Mouse (Mus musculus): Measurements from ENCODE around the gene Ddx31. TPM values are rescaled to one million over a fixed set of nuclear protein-coding genes. Genes with fewer than 3 reads are reported as not detected.

Gene Ddx31
- polyA plus RNA-seq (2015; fragmentation: Nextera tagmentation; extraction: Ambion mirVana): 12.4 and 17.3 TPM in 2 replicates

DNA sequence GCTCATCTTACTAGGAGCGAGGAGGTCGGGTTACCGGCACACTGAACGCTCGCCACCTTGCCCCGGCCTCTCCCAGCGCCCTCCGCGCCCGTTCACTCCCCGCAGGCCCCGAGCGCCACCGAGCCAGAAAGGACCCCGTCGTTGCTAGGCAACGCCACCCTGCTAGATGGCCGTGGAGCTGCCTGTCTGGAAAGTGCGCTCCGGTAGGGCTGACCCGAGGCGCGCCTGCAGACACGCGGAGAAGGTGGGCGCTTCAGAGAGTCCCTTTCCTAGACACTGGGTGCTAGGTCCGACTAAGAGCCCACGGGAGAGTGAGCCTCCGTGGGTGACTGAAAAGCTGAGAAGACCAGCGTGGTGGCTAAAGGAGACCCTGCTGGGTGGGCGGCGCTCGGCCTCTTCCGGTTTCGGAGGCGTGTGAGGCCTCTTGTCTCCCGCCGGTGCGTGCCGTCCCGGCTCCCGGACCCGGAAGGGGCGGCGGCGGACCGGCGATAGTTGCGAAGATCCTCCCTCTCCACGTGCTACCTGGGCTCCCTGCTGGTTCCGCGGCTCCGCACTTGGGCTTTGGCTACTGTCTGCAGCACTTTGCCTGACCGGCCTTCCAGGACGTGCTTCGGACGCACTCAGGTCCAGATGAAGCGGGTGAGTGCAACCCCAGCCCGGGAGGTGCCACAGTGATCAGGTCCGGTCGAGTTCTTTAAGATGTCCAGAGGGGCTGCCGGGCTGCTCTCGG is at the start of gene Ddx31, which contains the start of gene Gtf3c4:
Ddx31 (plus strand) TSS at position 185 of the 730 bp plus-strand sequence.
Gtf3c4 (minus strand) TSS at position 139 of the 730 bp plus-strand sequence.
- Histone ChIP-seq H3K4me2 (peak within 1 kb of the TSS; percentile 85), H3K9me3 (no peaks in the 10 kb centered on the region), H3K4me3 (peak within 1 kb of the TSS; percentile 87), H3K27me3 (no peaks in the 10 kb centered on the region), H3K36me3 (0 out of 2 replicates have a peak, but pooled peaks cover 5% of the 10 kb centered on the region), H3K27ac (replicated peaks) (peak within 1 kb of the TSS; percentile 91), H3K9ac (peak within 1 kb of the TSS; percentile 94), H3K4me1 (replicated peaks) (peaks cover 61% of the 10 kb centered on the region)
- WGBS: under 1% methylated on average over 63 of the region's 63 CpGs
- peak; percentile 94 for ATAC-seq (ENCODE audit: low FRiP score, low read depth)

DNA sequence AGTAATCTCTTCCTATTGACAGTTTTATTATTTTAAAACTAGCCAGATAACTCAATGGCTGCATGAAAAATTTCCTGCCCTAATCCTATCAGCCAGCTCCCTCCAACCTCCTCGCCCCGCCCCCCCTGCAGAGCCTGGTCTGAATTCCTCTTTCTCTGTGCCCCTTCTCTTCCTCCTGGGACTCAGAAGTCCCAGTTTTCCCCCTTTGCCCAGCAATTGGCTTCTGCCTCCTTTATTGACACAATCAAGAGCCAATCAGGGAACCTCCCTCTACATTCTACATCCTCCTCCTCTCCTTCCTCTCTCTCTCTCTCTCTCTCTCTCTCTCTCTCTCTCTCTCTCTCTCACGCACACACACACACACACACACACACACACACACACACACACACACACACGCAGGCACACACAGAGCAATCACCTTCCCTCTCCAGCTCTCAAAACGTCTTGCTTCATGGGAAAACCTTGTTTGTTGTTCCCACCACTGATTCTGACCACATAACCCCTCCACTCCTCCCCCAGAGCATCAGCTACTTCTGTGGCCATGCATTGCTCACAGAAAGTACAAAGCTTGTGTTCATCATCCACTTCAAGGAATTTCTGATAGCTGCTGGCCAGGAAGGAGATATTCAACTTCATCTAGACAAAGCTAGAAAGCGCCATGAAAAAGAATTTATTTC is 47.1 kb upstream of the Ddx31 start:
- H3K4me3 ChIP-seq: 0 out of 2 replicates have a peak overlapping the region, but pooled peaks have one; percentile 8
- H3K9me3 ChIP-seq: no peaks in the 10 kb centered on the region
- peak overlapping the region; percentile 50 for H3K4me2 ChIP-seq
- 19% methylated on average over 6 of the region's 6 CpGs for WGBS
- H3K27ac ChIP-seq (replicated peaks): 0 out of 2 replicates have a peak overlapping the region, but pooled peaks have one; percentile 34
- peak; percentile 68 for ATAC-seq (ENCODE audit: low FRiP score, low read depth)
- 0 out of 2 replicates have a peak, but pooled peaks cover 6% of the 10 kb centered on the region for H3K27me3 ChIP-seq
- no peak overlapping the region for H3K9ac ChIP-seq
- H3K36me3 ChIP-seq: no peaks in the 10 kb centered on the region
- H3K4me1 ChIP-seq (replicated peaks): peaks cover 23% of the 10 kb centered on the region

DNA sequence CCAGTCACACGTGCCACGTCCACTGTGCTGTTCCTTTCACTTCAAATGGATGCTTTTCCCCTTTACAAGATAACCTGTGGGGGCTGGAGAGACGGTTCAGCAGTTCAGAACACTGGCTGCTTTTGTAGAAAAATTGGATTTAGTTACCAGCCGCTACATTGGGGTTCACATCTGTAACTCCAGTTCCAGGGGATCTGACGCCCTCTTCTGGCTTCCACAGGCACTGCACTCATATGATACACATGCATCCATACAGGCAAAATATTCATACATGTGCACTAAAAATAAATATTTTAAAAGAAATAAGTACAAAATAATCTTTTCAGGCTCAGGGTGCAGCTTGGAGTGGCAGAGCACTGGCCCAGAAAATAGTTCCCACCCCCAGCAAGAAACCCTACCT is 45.6 kb upstream of the Ddx31 start:
- H3K4me2 ChIP-seq: no peak overlapping the region
- H3K4me1 ChIP-seq (replicated peaks): peaks cover 31% of the 10 kb centered on the region
- no peaks in the 10 kb centered on the region for H3K9me3 ChIP-seq
- no peak overlapping the region for H3K4me3 ChIP-seq
- 84% methylated on average over 5 of the region's 5 CpGs for WGBS
- H3K27ac ChIP-seq (replicated peaks): no peak overlapping the region
- no peaks in the 10 kb centered on the region for H3K36me3 ChIP-seq
- ATAC-seq (ENCODE audit: low FRiP score, low read depth): no peak
- 0 out of 2 replicates have a peak, but pooled peaks cover 3% of the 10 kb centered on the region for H3K27me3 ChIP-seq
- H3K9ac ChIP-seq: no peak overlapping the region

DNA sequence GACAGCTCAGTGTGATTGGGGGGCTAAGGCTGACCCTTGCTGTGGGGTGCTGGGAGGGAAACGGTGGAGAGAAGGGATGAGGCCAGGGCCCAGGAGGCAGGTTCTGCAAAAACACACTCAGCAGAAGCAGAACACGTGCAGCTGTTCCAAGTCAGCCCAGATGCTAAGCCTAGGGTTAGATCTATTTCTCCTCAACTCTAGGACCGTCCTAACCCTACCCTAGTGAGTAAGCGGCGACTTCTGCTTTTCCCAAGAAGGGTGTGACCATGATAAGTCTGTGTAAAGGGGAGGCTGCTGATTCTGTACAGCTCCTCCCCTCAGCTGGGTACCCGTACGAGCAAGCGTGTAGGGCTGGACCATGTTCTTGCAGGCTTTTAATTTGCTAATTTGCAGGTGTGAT is 43.9 kb upstream of the Ddx31 start:
- peaks cover 31% of the 10 kb centered on the region for H3K4me1 ChIP-seq (replicated peaks)
- H3K4me3 ChIP-seq: no peak overlapping the region
- no peaks in the 10 kb centered on the region for H3K36me3 ChIP-seq
- H3K4me2 ChIP-seq: no peak overlapping the region
- no peaks in the 10 kb centered on the region for H3K9me3 ChIP-seq
- H3K9ac ChIP-seq: no peak overlapping the region
- WGBS: 74% methylated on average over 8 of the region's 8 CpGs
- H3K27me3 ChIP-seq: no peaks in the 10 kb centered on the region
- no peak for ATAC-seq (ENCODE audit: low FRiP score, low read depth)
- H3K27ac ChIP-seq (replicated peaks): no peak overlapping the region

DNA sequence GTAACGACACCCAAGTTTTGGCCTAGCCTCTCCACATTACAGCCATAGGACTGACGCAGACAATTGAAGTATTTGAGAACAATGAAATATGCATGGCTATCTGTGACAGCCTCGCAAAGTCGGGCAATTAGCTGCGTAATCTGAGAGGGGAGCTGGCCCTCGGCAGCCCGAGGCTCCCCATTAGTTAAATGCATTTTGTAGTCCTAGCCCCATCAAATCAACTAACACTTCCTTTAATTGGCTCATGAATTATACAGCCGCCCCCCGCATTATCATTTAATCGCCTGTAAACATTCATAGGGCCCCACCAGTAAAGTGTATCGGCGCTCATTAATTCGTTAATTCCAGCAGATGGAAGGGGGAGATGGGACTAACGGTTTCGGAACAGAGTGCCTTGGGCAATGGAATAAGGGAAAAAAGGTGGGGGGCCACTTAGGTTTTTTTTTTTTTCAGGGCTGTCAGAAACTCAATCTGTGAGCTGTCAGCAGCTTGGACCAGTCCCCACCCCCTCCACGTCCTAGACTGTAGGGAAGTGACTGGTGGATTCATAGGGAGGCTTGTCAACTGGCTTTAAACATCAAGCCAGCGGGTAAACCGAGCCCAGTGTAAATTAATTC is 42.6 kb upstream of the Ddx31 start:
- Histone ChIP-seq H3K4me3 (no peak overlapping the region), H3K4me1 (replicated peaks) (peaks cover 27% of the 10 kb centered on the region), H3K9me3 (no peaks in the 10 kb centered on the region), H3K36me3 (no peaks in the 10 kb centered on the region), H3K9ac (no peak overlapping the region), H3K4me2 (peak overlapping the region; percentile 28), H3K27ac (replicated peaks) (peak overlapping the region; percentile 47; the same call in 1 of the 2 replicates), H3K27me3 (no peaks in the 10 kb centered on the region)
- ATAC-seq (ENCODE audit: low FRiP score, low read depth): peak; percentile 73
- WGBS: 27% methylated on average over 18 of the region's 18 CpGs

DNA sequence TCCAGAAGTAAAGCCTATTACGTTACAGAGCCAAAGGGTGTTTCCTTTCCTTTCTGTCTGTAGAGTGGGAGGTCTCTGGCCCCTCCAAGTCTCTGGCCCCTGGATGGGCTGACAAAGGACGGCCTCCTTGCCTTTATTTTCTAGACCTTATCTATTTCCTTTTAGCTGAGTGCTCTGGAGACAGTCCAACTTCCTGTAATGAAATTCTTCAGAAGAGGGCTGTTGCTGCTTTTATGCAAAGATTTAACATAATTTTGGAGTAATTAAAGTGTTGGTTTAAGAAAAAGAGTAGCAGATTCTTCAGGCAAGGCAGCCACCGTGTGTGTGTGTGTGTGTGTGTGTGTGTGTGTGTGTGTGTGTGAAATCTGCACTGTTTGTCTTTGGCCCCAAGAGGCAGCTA is 41.8 kb upstream of the Ddx31 start:
- Histone ChIP-seq H3K9me3 (no peaks in the 10 kb centered on the region), H3K36me3 (no peaks in the 10 kb centered on the region), H3K27ac (replicated peaks) (0 out of 2 replicates have a peak overlapping the region, but pooled peaks have one; percentile 26), H3K9ac (no peak overlapping the region), H3K27me3 (no peaks in the 10 kb centered on the region), H3K4me3 (no peak overlapping the region), H3K4me1 (replicated peaks) (peaks cover 23% of the 10 kb centered on the region), H3K4me2 (no peak overlapping the region)
- WGBS: 33% methylated on average over 3 of the region's 3 CpGs
- ATAC-seq (ENCODE audit: low FRiP score, low read depth): no peak

DNA sequence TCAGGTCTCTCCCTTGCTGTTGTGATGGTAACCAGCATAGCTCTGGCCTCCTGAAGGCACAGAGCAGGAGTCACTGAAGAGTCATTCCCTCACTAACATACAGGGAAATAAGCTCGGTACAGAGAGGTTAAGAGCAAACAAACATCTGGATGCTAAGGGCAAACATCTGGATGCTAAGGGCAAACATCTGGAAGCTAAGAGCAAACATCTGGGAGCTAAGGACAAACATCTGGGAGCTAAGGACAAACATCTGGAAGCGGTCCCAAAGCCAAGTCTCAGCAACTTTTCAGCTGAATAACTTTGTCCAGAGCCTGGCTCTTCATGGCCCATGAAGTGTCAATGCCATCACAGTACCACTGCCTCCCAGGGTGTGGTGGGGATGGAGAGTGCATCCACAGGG is 40.6 kb upstream of the Ddx31 start:
- peaks cover 23% of the 10 kb centered on the region for H3K4me1 ChIP-seq (replicated peaks)
- no peak overlapping the region for H3K4me2 ChIP-seq
- H3K9me3 ChIP-seq: no peaks in the 10 kb centered on the region
- no peak for ATAC-seq (ENCODE audit: low FRiP score, low read depth)
- H3K27me3 ChIP-seq: no peaks in the 10 kb centered on the region
- H3K27ac ChIP-seq (replicated peaks): no peak overlapping the region
- H3K9ac ChIP-seq: no peak overlapping the region
- H3K36me3 ChIP-seq: no peaks in the 10 kb centered on the region
- 84% methylated on average over 2 of the region's 2 CpGs for WGBS
- no peak overlapping the region for H3K4me3 ChIP-seq

DNA sequence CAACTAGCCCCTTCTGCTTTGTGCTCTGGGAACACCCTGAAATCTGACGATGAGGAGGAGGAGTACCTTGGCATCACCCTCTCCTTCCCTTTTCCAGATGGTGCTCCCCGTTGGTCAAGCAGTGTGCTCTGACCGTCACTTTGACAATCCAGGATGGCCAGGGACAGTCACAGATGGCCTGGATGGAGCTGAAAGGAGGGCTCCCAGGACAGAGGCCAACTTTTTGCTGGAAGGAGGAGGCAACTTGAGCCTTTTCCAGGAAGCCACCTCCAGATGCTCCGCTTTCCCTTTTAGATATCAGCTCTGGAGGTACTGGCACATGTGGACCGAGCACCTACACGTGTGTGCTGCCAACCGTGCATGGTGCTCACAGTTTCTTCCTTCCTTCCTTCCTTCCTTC is 36.8 kb upstream of the Ddx31 start:
- Histone ChIP-seq H3K27me3 (no peaks in the 10 kb centered on the region), H3K4me3 (no peak overlapping the region), H3K9me3 (no peaks in the 10 kb centered on the region), H3K9ac (no peak overlapping the region), H3K4me2 (no peak overlapping the region), H3K27ac (replicated peaks) (no peak overlapping the region), H3K4me1 (replicated peaks) (peaks cover 5% of the 10 kb centered on the region; the same call in 1 of the 2 replicates), H3K36me3 (no peaks in the 10 kb centered on the region)
- 90% methylated on average over 7 of the region's 7 CpGs for WGBS
- no peak for ATAC-seq (ENCODE audit: low FRiP score, low read depth)

DNA sequence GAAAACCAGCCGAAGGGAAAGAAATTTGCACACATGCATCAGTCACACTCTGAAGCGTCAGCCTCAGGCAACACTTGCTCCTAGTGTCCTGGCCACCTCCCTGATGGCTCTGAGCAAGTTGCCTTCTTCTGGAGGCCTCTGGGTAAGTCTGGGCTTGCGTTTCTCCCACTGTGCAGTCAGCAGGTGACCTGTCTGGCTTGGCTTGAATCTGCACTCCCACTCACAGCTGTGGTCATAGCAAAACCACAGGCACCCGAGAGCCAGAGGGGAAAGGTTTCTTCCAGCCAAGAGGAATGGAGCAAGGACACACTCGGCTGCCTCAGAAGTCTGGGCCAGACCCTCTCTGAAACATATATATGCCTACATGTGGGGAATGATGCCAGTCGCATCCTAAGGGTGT is 31.4 kb upstream of the Ddx31 start:
- Histone ChIP-seq H3K4me3 (no peak overlapping the region), H3K9me3 (no peaks in the 10 kb centered on the region), H3K9ac (no peak overlapping the region), H3K4me2 (no peak overlapping the region), H3K27me3 (no peaks in the 10 kb centered on the region), H3K27ac (replicated peaks) (no peak overlapping the region), H3K4me1 (replicated peaks) (no peaks in the 10 kb centered on the region), H3K36me3 (no peaks in the 10 kb centered on the region)
- ATAC-seq (ENCODE audit: low FRiP score, low read depth): no peak
- 80% methylated on average over 6 of the region's 6 CpGs for WGBS

DNA sequence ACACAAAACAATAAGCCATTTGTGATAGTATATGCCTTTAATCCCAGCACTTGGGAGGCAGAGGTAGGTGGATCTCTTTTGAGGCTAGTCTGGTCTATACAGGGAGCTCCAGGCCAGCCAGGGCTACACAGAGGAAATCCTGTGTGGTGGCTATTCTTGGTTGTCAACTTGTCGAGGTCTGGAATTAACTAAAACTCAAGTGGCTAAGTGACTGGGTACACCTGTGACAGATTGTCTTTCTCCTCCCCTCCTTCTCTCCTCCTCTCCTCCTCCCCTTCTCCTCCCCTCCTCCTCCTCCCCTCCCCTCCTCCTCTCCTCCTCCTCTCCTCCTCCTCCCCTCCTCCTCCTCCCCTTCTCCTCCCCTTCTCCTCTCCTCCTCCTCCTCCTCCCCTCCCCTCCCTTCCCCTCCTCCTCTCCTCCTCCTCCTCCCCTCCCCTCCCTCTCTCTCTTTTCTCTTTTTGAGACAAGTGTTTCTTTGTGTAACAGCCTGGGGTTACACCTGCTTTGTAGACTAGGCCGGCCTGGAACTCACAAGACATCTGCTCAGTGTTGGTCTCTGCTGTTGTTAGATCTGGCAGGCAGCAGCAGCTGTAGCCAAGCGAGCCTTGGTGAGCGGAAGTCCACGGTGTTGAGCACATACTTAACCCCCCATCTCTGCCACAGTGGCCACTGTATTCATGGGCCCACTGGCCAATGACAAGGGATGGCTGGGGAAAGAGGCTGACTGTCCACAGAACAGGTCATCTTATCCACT is 29.8 kb upstream of the Ddx31 start:
- Histone ChIP-seq H3K27ac (replicated peaks) (no peak overlapping the region), H3K9me3 (no peaks in the 10 kb centered on the region), H3K4me1 (replicated peaks) (no peaks in the 10 kb centered on the region), H3K4me3 (no peak overlapping the region), H3K36me3 (no peaks in the 10 kb centered on the region), H3K9ac (no peak overlapping the region), H3K27me3 (no peaks in the 10 kb centered on the region), H3K4me2 (no peak overlapping the region)
- WGBS: 49% methylated on average over 5 of the region's 5 CpGs
- no peak for ATAC-seq (ENCODE audit: low FRiP score, low read depth)

DNA sequence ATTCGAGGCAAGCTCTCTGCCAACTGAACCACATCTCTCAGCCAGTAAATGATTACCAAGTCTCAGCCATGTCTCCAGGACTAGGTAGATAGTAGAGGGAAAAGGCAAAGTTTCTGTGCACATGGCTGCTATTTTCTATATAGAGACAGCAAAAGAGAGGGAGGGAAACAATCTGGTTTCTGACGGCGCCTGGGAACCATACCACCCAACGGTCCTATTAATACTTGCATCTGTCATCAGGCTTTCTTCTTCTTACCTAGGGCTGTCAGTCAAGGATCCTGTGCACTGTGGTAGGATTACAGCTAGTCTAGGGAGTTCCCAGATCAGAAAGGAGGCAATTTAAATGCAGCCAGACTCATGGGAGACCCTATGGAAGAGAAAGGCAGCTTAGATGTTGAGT is 21.3 kb upstream of the Ddx31 start:
- Histone ChIP-seq H3K9ac (no peak overlapping the region), H3K36me3 (peaks cover 10% of the 10 kb centered on the region; the same call in 1 of the 2 replicates), H3K27me3 (no peaks in the 10 kb centered on the region), H3K27ac (replicated peaks) (no peak overlapping the region), H3K9me3 (no peaks in the 10 kb centered on the region), H3K4me2 (no peak overlapping the region), H3K4me1 (replicated peaks) (no peaks in the 10 kb centered on the region), H3K4me3 (no peak overlapping the region)
- no peak for ATAC-seq (ENCODE audit: low FRiP score, low read depth)
- WGBS: 84% methylated on average over 4 of the region's 4 CpGs

Measured in hindbrain, embryonic 15.5 days (tissue).